Mouse (Mus musculus): ENCODE measurements around the gene Bsdc1. TPM values are rescaled to one million over a fixed set of nuclear protein-coding genes. Genes with fewer than 3 reads are reported as not detected.
"Not testable (repeated sequence)": the region's sequence is repeated elsewhere in the genome, so short reads cannot be mapped to it uniquely, and the experiment has no call there.

Gene Bsdc1
- total RNA-seq, 4 experiments from 2014 or later = 37.3 to 42.5 (median 41.0) TPM

DNA sequence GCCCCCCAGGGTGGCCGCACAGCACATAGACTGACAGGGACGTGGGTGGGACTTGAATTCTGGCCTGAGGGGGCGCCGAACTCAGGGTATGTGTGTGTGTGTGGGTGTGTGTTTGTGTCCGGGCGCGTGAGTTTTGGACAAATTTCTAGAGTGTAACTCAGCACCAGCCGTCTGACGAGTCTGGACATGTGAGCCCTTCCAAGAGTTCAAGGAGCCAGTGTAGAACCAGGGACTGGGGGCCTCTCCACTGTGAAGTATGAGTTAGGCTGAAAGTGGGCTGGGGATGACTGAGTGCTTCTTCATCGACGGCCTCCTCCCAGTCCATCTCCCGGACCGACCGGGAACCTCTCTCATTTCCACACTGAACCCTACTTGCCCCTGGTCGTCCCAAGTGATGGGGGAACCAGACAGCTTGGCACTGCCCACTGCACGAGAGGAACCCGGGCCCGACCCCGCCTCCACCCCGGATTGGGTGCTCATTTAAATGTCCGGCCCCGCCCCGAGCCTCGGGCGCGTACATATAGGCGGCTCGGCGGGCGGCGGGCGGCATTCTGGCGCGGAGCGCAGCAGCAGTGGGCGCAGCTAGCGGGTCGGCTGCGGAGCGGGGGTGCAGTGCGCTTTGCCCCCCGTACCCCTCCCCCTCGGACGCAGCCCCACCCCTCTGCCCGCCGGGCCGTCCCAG is 51.8 kb downstream of the Bsdc1 start, which contains the start of gene Marcksl1:
Gene Marcksl1, plus strand, starts transcription at position 496 of the 682 bp plus-strand sequence.
- DNase-seq (ENCODE audit: low spot score in 2 of 2) = peak in 1 of 2 experiments; percentile 36

DNA sequence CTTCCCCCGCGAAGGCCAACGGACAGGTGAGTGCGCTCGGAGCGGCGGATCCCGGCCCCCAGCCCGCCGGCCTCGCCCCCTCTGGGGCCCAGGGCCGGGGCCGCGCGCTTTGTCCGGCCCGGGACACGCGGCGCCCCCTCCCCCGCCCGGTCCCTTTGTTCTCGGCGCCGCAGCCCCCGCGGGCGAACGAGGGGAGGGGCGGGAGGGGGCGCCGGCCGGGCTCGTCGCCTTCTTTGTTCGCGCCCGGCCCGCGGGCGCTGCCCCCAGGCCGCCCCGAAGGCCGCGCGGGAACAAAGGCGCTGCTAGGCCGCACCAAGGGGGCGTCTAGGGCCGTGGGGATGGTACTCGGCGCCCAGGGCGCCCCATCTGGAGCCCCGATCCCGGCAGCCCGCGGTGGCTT is 52.5 kb downstream of the Bsdc1 start:
- DNase-seq (ENCODE audit: low spot score in 2 of 2) = no peak

DNA sequence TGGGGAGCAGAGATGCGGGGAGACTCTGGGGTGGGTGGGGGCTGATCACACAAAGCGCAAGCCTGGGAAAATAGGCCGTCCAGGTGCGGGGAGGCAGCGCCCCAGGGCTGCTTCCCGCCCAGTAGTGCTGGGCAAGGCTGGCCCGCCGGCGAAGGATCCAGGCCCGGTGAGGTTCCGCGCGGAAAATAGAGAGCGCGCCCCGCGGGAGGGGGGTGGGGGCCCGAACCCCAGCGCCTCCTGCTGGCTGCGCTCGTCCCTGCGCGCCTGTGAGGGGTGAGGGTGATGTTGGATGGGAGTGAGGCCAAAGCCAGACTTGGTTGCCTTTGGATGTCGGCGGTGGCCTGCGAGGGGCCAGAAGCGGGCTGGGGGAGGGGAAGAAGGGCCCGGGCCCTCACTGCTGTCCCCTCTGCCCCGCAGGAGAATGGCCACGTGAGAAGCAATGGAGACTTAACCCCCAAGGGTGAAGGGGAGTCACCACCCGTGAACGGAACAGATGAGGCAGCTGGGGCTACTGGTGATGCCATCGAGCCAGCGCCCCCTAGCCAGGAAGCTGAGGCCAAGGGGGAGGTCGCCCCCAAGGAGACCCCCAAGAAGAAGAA is 53.0 kb downstream of the Bsdc1 start:
- DNase-seq (ENCODE audit: low spot score in 2 of 2) = no peak

DNA sequence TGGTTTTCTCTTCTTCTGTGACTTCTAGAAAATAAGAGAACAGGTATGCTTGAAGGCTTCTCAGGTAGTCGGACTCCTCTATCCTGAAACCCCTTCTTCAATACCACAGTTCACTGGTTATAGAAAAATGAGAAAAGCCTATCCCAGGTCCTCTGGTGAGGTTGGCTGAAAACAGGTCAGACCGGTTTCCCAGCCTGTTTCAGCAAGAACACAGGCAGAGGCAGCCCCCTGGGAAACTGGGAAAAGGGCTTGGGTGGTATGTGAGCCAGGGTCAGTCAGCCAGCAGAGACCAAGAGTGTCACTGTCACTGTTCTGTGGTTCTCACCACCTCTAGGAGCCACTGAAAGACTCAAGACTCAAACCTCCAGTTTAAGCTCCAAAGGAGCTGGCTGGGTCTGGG is 55.5 kb downstream of the Bsdc1 start:
- no peak for DNase-seq (ENCODE audit: low spot score in 2 of 2)

DNA sequence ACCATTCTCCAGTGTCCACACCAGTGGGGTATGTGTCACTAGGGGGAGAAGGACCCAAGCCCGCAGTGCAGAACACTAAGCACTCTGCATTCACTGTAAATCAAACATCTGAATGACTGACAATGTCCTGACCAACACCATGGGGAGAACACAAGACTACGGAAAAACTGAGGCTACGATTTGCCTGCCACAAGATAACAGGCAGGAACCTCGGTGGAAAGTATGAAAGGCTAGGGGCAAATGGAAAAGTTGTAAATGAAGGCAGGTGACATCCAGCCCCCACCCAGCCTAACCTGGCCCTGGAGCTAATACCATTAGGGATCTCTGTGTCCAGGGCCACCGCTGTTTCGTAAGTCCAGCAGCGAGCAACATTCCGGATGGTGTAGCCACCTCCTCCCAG is 57.1 kb downstream of the Bsdc1 start:
- no peak for DNase-seq (ENCODE audit: low spot score in 2 of 2)

DNA sequence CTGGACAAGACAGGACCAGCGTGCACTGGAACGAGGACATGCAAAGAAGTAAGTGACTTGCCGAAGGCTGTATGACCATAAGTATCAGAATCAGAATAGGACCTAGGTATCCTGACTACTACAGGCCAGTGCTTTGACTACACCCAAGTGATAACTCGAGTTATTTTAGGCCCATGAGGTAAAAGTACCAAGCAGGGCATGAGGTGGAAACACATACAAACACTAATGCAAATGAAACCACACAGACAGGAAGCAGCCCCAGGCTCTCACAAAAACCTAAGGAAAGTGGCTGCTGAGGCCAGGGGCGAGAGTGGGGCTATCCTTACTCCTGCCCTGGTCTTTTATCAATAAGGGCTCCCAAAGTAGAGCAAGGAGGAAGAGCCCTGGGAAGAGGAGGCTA is 64.0 kb downstream of the Bsdc1 start:
- no peak for DNase-seq (ENCODE audit: low spot score in 2 of 2)

DNA sequence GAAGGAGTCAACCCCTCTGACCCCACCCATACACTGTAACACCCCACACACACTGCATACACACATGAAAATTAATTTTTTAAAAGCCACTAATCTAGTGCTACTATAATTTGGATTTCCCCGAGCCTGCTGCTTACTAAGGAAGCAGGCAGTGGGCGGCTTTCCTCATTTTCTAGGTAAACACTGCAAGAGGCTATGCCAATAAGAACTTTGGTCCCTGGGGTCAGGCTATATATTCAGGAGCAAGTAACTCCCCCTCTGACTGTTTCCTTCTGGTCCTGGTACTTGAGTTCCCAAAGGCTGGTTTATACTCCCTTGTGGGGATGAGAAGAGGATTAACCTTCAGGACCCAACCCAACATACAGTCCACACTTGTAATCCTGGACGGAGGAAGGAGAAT is 64.5 kb downstream of the Bsdc1 start:
- no peak for DNase-seq (ENCODE audit: low spot score in 2 of 2)

DNA sequence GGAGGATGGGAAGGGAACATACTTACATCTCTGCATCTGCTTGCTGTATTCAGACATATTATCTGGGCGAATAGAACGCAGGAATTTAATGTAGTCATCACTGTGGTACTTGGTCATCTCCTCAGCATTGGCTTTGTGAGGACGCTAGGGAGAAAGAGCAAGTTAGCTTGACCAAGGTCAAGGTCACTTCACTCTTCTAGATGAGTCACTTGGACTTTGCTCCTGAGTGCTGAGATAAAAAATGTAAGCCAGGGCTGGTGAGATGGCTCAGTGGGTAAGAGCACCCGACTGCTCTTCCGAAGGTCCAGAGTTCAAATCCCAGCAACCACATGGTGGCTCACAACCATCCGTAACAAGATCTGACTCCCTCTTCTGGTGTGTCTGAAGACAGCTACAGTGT is 67.5 kb downstream of the Bsdc1 start:
- not testable (repeated sequence) for DNase-seq (ENCODE audit: low spot score in 2 of 2)

Other genes starting within 250 kb of the Bsdc1 start
- gene C77080, start 200.2 kb upstream of the Bsdc1 start, total RNA-seq (2022) = 1 to 10 TPM in 1 of 4 experiments, under 1 TPM in 3; 0.58 to 1.6 (median 0.75) TPM
- 10 to 100 TPM; 46.1 to 56.7 (median 48.1) TPM for gene Sync, start 174.0 kb upstream of the Bsdc1 start, total RNA-seq (2022)
- gene Rbbp4, start 126.2 kb upstream of the Bsdc1 start, total RNA-seq (2022) = 10 to 100 TPM; 35.5 to 40.8 (median 40.0) TPM
- 10 to 100 TPM; 24.3 to 32.6 (median 26.6) TPM for gene Zbtb8os, start 125.9 kb upstream of the Bsdc1 start, total RNA-seq (2022)
- under 1 TPM; 0.48 to 0.79 (median 0.63) TPM for gene Zbtb8a, start 83.5 kb upstream of the Bsdc1 start, total RNA-seq (2022)
- not detected for gene Zbtb8b, start 20.7 kb upstream of the Bsdc1 start, total RNA-seq (2022)
- gene Tssk3, start 29.4 kb downstream of the Bsdc1 start, total RNA-seq (2022) = not detected
- gene Fam229a, start 29.6 kb downstream of the Bsdc1 start, total RNA-seq (2022) = not detected
- gene Marcksl1, start 52.0 kb downstream of the Bsdc1 start, total RNA-seq (2022) = 1 to 10 TPM in 2 of 4 experiments, under 1 TPM in 2; 0.19 to 1.1 (median 0.78) TPM
- gene Hdac1, start 81.1 kb downstream of the Bsdc1 start, total RNA-seq (2022) = 1 to 10 TPM; 6.7 to 9.7 (median 7.6) TPM
- not detected for gene Lck, start 112.1 kb downstream of the Bsdc1 start, total RNA-seq (2022)
- not detected for gene Fam167b, start 117.0 kb downstream of the Bsdc1 start, total RNA-seq (2022)
- gene Eif3i, start 139.1 kb downstream of the Bsdc1 start, total RNA-seq (2022) = 100 to 1,000 TPM; 142 to 156 (median 148) TPM
- 10 to 100 TPM; 25.9 to 37.5 (median 29.7) TPM for gene Tmem234, start 139.1 kb downstream of the Bsdc1 start, total RNA-seq (2022)
- gene Dcdc2b, start 152.7 kb downstream of the Bsdc1 start, total RNA-seq (2022) = 1 to 10 TPM in 3 of 4 experiments, under 1 TPM in 1; 0.46 to 1.2 (median 1.1) TPM
- gene Iqcc, start 157.5 kb downstream of the Bsdc1 start, total RNA-seq (2022) = 10 to 100 TPM in 1 of 4 experiments, 1 to 10 TPM in 3; 7.3 to 11.4 (median 8.7) TPM
- 10 to 100 TPM; 27.9 to 33.0 (median 30.8) TPM for gene Ccdc28b, start 162.4 kb downstream of the Bsdc1 start, total RNA-seq (2022)
- gene Txlna, start 179.5 kb downstream of the Bsdc1 start, total RNA-seq (2022) = 10 to 100 TPM; 10.9 to 20.3 (median 15.6) TPM
- 10 to 100 TPM; 69.1 to 77.9 (median 76.0) TPM for gene Kpna6, start 211.2 kb downstream of the Bsdc1 start, total RNA-seq (2022)
- gene Tmem39b, start 235.3 kb downstream of the Bsdc1 start, total RNA-seq (2022) = 1 to 10 TPM; 1.8 to 4.9 (median 3.3) TPM

Measured in gastrocnemius, adult 8-10 months (tissue).